Mouse (Mus musculus) hindbrain, embryonic 13.5 days (tissue): ENCODE results near the gene Rab3c. TPM values are rescaled to one million over a fixed set of nuclear protein-coding genes. Genes with fewer than 3 reads are reported as not detected.

ENCODE experiments used
- ATAC-seq: fragments of 200-750 bp; cut with Nextera tagmentation; 2 replicates; pipeline ENCODE4 v1.8.0; 2017; ENCODE audit warnings: moderate TSS enrichment; ENCODE audit not compliant: low FRiP score
- H3K27ac ChIP-seq: fragments of 300-500 bp; sonication (generic); 2 replicates; pipeline ENCODE4 v1.5.1; 2015; ENCODE audit warnings: inconsistent platforms, mild to moderate bottlenecking, moderate library complexity
- H3K27me3 ChIP-seq: fragments of 300-500 bp; sonication (generic); 2 replicates; pipeline ENCODE4 v1.6.1; 2015; ENCODE audit warnings: mild to moderate bottlenecking, inconsistent platforms
- H3K36me3 ChIP-seq: fragments of 300-500 bp; sonication (generic); 2 replicates; pipeline ENCODE4 v1.6.1; 2015; ENCODE audit warnings: mild to moderate bottlenecking, inconsistent platforms
- H3K4me1 ChIP-seq: fragments of 300-500 bp; sonication (generic); replicated peaks from 2 replicates; pipeline ENCODE4 v1.6.1; 2015; ENCODE audit warnings: inconsistent platforms
- H3K4me2 ChIP-seq: fragments of 300-500 bp; sonication (generic); 2 replicates; pipeline ENCODE4 v1.6.1; 2015; ENCODE audit warnings: inconsistent platforms, mild to moderate bottlenecking, moderate library complexity
- H3K4me3 ChIP-seq: fragments of 300-500 bp; sonication (generic); 2 replicates; pipeline ENCODE4 v1.5.1; 2015; ENCODE audit warnings: mild to moderate bottlenecking, inconsistent platforms
- H3K9ac ChIP-seq: fragments of 300-500 bp; sonication (generic); 2 replicates; pipeline ENCODE4 v1.6.1; 2015; ENCODE audit warnings: mild to moderate bottlenecking, inconsistent platforms
- H3K9me3 ChIP-seq: fragments of 300-500 bp; sonication (generic); 2 replicates; pipeline ENCODE4 v1.6.1; 2016; ENCODE audit warnings: inconsistent platforms
- WGBS: fragments of 180-500 bp; shearing (Covaris S2); methylation state at CpG from one replicate; pipeline ENCODE4 v1.1.7; 2015; 5-methylcytosine and 5-hydroxymethylcytosine counted together
- polyA plus RNA-seq: library from polyadenylated mRNA; unstranded; fragments of >200 nt; fragmentation: Nextera tagmentation; extraction: Ambion mirVana; gene quantifications from 2 replicates; pipeline ENCODE4 v1.2.1, GENCODE M21; 2015

Rab3c gene
- polyA plus RNA-seq, 1 experiment from 2014 or later: 208 TPM

DNA sequence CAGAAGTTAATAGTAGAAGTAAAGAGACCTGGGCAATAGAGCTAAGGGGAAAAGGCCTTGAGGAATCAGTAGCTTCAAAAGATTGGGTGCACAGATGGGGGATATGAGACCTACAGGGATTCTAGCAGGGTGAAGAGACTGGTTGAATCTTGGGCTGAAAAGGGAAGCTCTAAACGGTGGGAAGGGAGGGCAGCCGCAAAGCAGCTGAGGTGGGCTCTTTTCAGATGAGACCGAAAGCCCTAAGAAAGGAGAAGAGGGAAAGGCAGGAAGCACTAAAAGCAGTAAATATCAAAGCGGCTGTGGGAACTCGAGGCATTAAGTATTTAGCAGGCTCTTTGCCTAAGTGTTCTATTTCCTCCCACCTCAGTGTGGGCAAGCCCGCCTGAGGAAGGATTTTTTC is 248.9 kb downstream of the Rab3c start:
- Histone ChIP-seq H3K27ac (no peak overlapping the region), H3K4me2 (no peak overlapping the region), H3K9me3 (no peaks in the 10 kb centered on the region), H3K4me3 (no peak overlapping the region), H3K4me1 (no peaks in the 10 kb centered on the region), H3K27me3 (no peaks in the 10 kb centered on the region), H3K9ac (no peak overlapping the region), H3K36me3 (no peaks in the 10 kb centered on the region)
- no peak for ATAC-seq
- WGBS: 55% methylated on average over 6 of the region's 6 CpGs

DNA sequence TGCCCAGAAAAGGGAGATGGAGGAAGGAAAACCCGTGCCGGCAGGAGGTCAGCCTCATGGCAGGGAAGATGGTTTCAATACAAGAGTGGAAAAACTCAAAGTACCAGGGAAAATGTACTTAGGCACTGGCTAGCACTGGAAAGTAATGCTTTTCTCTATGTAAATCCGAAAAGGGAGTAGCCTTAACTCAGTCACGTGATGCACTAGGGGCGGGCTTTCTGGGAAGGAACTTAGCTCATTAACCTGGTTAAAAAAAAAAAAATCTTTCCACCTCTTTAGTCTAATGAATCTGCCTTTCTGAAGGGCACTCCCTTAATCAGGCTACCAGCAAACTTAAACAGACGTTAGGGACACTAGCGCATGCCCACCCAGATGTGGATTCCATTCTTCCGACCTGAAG is 249.7 kb downstream of the Rab3c start:
- H3K27me3 ChIP-seq: no peaks in the 10 kb centered on the region
- 82% methylated on average over 8 of the region's 8 CpGs for WGBS
- H3K4me3 ChIP-seq: no peak overlapping the region
- no peak overlapping the region for H3K9ac ChIP-seq
- H3K4me1 ChIP-seq: no peaks in the 10 kb centered on the region
- no peak for ATAC-seq
- no peaks in the 10 kb centered on the region for H3K36me3 ChIP-seq
- H3K4me2 ChIP-seq: no peak overlapping the region
- H3K9me3 ChIP-seq: no peaks in the 10 kb centered on the region
- H3K27ac ChIP-seq: no peak overlapping the region

DNA sequence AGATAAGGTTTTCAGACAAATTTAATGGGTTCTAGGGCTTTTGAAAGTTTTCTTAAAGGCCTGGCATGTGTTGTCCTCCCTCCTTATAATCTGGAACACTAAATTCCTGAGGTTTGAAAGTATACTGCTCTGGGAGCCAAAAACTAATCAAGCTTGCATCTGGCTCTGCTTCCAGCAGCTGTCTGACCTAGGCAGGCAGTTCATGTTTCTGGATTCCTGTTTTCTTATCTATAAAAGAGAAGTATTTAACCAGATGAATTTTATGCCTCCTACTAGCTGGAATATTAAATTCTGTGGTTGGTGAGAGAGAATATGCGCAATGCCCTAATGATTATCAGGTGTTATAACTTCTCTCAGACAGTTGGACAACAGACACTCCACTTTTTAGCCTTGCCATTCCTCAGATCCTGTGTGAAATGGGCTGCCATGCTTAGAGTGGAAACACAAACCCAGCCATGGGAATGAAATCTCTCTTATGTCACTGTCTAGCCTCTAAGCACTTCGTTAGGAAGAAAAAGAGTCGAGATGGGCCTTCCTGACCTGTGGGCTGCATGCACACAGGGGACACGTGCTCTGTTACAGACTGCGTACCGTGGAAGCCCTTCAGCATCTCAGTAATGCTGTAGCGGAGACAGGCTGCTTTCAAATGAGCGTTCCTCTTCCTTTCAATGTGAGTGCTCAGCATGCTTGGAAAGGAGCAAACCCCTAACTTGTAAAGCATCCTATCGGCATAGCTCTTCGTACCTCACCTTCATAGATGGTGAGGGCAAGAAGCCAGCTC is 256.2 kb downstream of the Rab3c start:
- Histone ChIP-seq H3K27ac (no peak overlapping the region), H3K27me3 (no peaks in the 10 kb centered on the region), H3K4me3 (no peak overlapping the region), H3K4me1 (peaks cover 10% of the 10 kb centered on the region), H3K9me3 (no peaks in the 10 kb centered on the region), H3K9ac (no peak overlapping the region), H3K36me3 (no peaks in the 10 kb centered on the region), H3K4me2 (no peak overlapping the region)
- WGBS: 82% methylated on average over 10 of the region's 10 CpGs
- no peak for ATAC-seq

DNA sequence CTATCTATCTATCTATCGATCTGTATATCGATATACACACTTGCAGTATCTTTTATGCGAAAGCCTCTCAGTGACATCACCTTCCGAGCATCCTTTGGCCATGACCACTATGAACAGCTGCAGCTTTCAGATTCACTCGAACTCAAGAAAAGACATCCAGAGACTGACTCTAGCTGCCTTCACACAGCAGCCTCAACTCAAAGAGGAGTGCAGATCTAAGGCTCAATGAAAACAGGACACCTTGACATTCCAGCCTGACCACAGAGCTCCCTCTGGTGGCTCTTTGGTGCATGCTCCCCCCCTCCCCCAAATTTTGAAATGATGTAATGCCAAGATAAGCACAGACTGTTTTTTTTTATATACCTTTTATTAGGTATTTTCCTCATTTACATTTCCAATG is 257.8 kb downstream of the Rab3c start:
- H3K4me2 ChIP-seq: no peak overlapping the region

DNA sequence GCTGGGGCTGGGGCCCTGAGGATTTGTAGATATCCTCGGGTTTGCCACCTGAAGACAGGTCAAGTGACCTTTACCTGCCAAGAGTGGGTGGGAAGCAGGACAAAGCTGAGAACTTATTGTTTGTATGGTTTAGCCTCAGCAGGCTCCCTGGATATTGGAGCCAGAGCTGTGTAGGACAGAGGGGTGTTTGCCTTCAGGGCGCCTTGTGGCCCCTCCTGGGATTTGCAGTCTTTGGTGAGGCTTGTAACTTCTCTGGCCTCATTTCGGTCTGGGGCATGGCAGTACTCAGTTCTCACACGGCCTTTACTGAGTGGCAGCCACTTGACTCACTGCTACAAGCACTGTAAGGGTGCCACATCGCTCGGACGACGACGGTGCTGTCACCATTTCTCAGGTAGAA is 261.0 kb downstream of the Rab3c start:
- H3K36me3 ChIP-seq: no peaks in the 10 kb centered on the region
- peak; percentile 50 for ATAC-seq
- H3K4me2 ChIP-seq: peak overlapping the region; percentile 82
- H3K27me3 ChIP-seq: no peaks in the 10 kb centered on the region
- peaks cover 17% of the 10 kb centered on the region for H3K4me1 ChIP-seq
- peak overlapping the region; percentile 76; the same call in 1 of the 2 replicates for H3K9ac ChIP-seq
- peak overlapping the region; percentile 92 for H3K27ac ChIP-seq
- H3K9me3 ChIP-seq: no peaks in the 10 kb centered on the region
- peak overlapping the region; percentile 40; the same call in 1 of the 2 replicates for H3K4me3 ChIP-seq
- 25% methylated on average over 9 of the region's 9 CpGs for WGBS

More for the DNA sequence above, 257.8 kb downstream of the Rab3c start:
- H3K27ac ChIP-seq: no peak overlapping the region
- H3K36me3 ChIP-seq: no peaks in the 10 kb centered on the region
- 88% methylated on average over 5 of the region's 5 CpGs for WGBS
- H3K4me3 ChIP-seq: no peak overlapping the region
- H3K9ac ChIP-seq: no peak overlapping the region
- no peaks in the 10 kb centered on the region for H3K9me3 ChIP-seq
- H3K27me3 ChIP-seq: no peaks in the 10 kb centered on the region
- ATAC-seq: no peak
- peaks cover 18% of the 10 kb centered on the region for H3K4me1 ChIP-seq

DNA sequence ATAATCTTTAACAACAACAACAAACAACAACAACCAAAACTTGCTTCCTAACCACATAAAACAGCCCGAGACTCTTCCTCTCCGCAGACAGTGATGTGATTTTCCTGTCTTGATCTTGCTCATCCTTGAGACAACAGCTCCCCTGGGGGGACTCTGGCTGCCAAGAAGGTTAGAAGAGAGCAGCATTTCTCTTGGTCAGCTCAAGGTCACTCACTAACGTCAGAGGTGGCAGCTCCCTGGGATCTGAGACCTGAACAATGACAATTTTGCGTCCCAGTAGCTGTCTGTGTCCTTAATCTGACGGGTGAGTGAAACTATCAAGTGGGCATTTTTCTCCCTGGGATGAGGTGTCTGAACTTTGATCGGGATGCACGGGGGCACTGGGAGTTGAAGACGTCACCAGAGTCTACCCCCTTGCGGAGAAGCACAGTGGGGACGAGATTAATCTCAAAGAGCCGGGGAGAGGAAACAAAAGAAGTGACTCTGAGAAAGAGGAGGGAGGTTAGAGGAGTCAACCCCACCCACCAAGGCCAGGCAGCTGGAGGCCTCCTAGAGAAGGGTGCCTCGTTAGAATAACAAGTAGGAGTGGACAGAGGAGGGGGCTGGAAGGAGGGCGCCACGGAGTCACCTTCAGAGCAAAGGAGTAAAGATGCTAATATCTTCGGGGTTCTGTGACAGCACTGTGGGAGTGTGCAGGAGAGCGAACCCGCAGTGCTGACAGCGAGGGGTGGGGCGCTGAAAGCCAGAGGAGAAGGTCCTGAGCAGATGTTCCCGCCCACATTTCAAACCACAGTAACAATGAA is 261.7 kb downstream of the Rab3c start:
- WGBS: under 1% methylated on average over 20 of the region's 20 CpGs
- H3K36me3 ChIP-seq: no peaks in the 10 kb centered on the region
- peak; percentile 59 for ATAC-seq

DNA sequence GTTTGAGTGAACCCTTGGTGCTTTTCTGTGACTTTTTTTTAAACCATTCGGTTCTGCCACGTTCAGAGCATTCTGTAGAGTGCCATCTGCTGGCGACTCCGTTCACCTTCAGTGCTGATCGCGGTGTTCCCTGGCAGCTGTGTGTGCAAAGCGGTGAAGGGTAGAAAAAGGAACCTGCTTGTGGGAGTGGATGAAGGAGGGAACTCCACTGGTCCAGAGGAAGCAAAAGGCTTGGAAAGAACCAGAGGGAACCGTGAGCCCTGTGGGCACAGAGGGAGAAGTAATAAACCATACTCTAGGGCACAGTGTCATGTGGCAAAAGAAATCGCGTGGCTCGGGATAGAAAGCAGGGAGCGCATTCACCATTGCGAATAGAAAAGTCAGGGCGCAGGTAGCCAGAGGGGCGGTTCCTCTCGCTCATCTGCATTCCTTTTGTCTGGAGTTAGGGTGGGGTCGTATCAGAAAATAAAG is 262.3 kb downstream of the Rab3c start:
- Histone ChIP-seq H3K4me2 (peak overlapping the region; percentile 82), H3K9me3 (no peaks in the 10 kb centered on the region), H3K36me3 (no peaks in the 10 kb centered on the region), H3K27ac (peak overlapping the region; percentile 92), H3K9ac (peak overlapping the region; percentile 76), H3K4me3 (peak overlapping the region; percentile 40), H3K27me3 (peaks cover 3% of the 10 kb centered on the region; the same call in 1 of the 2 replicates), H3K4me1 (peaks cover 14% of the 10 kb centered on the region)
- under 1% methylated on average over 17 of the region's 17 CpGs for WGBS
- ATAC-seq: peak; percentile 85

More for the DNA sequence above, 261.7 kb downstream of the Rab3c start:
- peak overlapping the region; percentile 82 for H3K4me2 ChIP-seq
- peaks cover under 1% of the 10 kb centered on the region; the same call in 1 of the 2 replicates for H3K27me3 ChIP-seq
- peak overlapping the region; percentile 92 for H3K27ac ChIP-seq
- peak overlapping the region; percentile 76 for H3K9ac ChIP-seq
- H3K4me1 ChIP-seq: peaks cover 14% of the 10 kb centered on the region
- H3K9me3 ChIP-seq: no peaks in the 10 kb centered on the region
- peak overlapping the region; percentile 40 for H3K4me3 ChIP-seq

DNA sequence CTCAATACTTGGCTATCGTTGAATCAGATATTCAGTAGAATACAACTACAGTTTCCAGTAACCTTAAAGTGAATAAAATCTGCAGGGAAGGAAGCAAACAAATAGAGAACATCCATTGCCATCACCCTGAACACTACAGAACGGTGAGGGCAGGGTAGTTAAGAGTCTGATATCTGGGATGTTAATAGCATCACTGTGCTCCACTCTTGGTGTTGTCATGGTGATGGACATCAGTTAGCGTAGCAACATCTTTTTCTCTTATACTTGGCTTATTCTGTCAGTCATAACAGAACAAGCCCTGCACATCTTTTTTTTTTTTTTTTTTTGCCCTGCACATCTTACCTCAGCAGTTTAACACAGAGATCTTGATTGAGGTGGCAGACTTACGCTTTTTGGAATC is 268.8 kb downstream of the Rab3c start:
- Histone ChIP-seq H3K4me2 (no peak overlapping the region), H3K9ac (no peak overlapping the region), H3K36me3 (no peaks in the 10 kb centered on the region), H3K4me3 (no peak overlapping the region), H3K27ac (no peak overlapping the region), H3K9me3 (no peaks in the 10 kb centered on the region), H3K27me3 (peaks cover 3% of the 10 kb centered on the region; the same call in 1 of the 2 replicates), H3K4me1 (peaks cover 27% of the 10 kb centered on the region)
- ATAC-seq: no peak
- WGBS: 68% methylated on average over 4 of the region's 4 CpGs

DNA sequence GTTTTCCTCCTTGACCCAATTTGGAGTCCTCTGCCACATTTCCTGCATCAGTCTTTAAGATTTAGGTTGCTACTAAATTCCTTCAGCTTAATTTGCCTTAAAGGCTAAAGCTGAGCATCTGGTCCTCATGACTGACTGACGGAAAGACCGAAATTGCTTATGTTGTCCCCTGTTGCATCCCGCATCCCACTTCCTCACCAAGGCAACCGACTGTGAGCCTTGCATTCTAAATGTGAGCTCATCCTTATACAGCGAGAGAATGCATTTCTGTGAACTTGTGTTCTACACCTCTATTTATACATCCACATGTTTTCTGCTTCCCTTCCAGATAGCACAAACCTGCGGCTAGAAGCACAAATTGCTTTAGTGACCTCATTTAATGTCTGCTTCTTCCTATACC is 269.9 kb downstream of the Rab3c start:
- H3K4me1 ChIP-seq: peaks cover 27% of the 10 kb centered on the region
- peaks cover 3% of the 10 kb centered on the region; the same call in 1 of the 2 replicates for H3K27me3 ChIP-seq
- WGBS: 53% methylated on average over 6 of the region's 6 CpGs
- H3K4me2 ChIP-seq: no peak overlapping the region
- no peak overlapping the region for H3K9ac ChIP-seq
- no peak overlapping the region for H3K4me3 ChIP-seq
- H3K9me3 ChIP-seq: no peaks in the 10 kb centered on the region
- no peak overlapping the region for H3K27ac ChIP-seq
- H3K36me3 ChIP-seq: no peaks in the 10 kb centered on the region
- ATAC-seq: no peak

DNA sequence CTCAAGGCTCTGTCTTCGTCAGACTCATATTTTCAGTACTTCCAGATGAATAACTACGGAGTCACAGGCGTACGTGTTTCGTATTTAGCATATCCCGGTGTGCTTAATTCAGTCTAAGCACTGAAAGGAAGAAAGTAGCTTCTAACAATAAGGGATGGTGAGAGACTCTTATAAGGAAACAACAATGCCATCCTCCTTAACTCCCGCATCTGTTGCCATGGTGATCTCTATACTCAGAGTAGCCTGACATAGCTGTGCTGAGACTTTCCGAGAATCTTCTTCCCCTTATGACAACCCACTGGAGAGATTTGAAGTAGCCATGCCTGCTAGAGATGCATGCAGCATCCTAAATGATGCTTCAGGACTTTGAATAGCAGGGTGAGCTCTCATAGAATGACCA is 272.3 kb downstream of the Rab3c start:
- H3K27me3 ChIP-seq: no peaks in the 10 kb centered on the region
- H3K4me1 ChIP-seq: peaks cover 27% of the 10 kb centered on the region
- ATAC-seq: peak; percentile 71; the same call in 1 of the 2 replicates
- no peaks in the 10 kb centered on the region for H3K9me3 ChIP-seq
- H3K27ac ChIP-seq: peak overlapping the region; percentile 68
- 20% methylated on average over 8 of the region's 8 CpGs for WGBS
- H3K4me3 ChIP-seq: no peak overlapping the region
- H3K36me3 ChIP-seq: no peaks in the 10 kb centered on the region
- peak overlapping the region; percentile 18; the same call in 1 of the 2 replicates for H3K4me2 ChIP-seq
- no peak overlapping the region for H3K9ac ChIP-seq

DNA sequence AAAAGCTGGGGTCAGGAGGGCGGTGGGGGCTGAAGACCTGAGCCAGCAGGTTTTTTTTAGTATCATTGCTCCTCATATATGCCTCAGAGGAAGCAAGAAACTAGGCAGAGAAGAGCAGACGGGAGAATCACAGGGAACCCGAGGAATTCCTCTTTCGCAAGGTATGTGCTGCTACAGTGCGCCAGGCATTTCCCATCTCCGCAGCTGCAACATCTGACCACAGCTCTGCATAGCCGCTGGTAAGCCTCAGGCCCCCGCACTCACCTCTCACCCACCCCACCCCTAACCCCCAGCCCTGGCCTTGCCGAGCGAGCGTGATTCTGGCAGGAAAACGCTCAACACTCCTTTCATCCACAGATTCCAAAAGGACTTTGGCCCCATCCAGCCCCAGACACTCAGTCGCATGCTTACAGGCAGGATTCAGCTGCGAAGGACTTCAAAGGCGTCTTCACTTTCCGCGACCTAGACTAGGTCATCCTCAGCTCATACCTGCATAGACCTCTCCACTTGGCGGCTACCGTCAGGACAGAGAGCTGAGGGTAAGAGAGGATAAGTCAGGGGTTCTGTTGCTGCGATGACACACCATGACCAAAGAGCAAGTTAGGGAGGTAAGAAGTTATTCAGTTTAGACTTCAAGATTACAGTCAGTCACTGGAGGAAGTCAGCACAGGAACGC is 274.6 kb downstream of the Rab3c start:
- 58% methylated on average over 21 of the region's 21 CpGs for WGBS
- no peak for ATAC-seq
- Histone ChIP-seq H3K36me3 (no peaks in the 10 kb centered on the region), H3K9ac (no peak overlapping the region), H3K27me3 (no peaks in the 10 kb centered on the region), H3K4me2 (no peak overlapping the region), H3K9me3 (no peaks in the 10 kb centered on the region), H3K27ac (no peak overlapping the region), H3K4me3 (no peak overlapping the region), H3K4me1 (peaks cover 19% of the 10 kb centered on the region)
